Mouse (Mus musculus) intestine, postnatal 0 days (tissue): Measurements from ENCODE around the gene Zfp729b. TPM values are rescaled to one million over a fixed set of nuclear protein-coding genes. Genes with fewer than 3 reads are reported as not detected.

ENCODE experiments used
- ATAC-seq: fragments of 200-750 bp; cut with Nextera tagmentation; 2 replicates; pipeline ENCODE4 v1.8.0; 2017; ENCODE audit warnings: mild to moderate bottlenecking, moderate TSS enrichment, moderate library complexity
- H3K27ac ChIP-seq: fragments of 300-500 bp; sonication (generic); 2 replicates; pipeline ENCODE4 v1.5.1; 2014; ENCODE audit warnings: mild to moderate bottlenecking, low read depth, low read length, moderate library complexity
- H3K27me3 ChIP-seq: fragments of 300-500 bp; sonication (generic); replicated peaks from 2 replicates; pipeline ENCODE4 v1.6.1; 2014; ENCODE audit warnings: low read length, mixed read lengths; ENCODE audit not compliant: control insufficient read depth, insufficient read depth
- H3K36me3 ChIP-seq: fragments of 300-500 bp; sonication (generic); 2 replicates; pipeline ENCODE4 v1.6.1; 2014; ENCODE audit warnings: mild to moderate bottlenecking, moderate library complexity; ENCODE audit not compliant: control insufficient read depth, insufficient read depth
- H3K4me1 ChIP-seq: fragments of 300-500 bp; sonication (generic); replicated peaks from 2 replicates; pipeline ENCODE4 v1.6.1; 2014; ENCODE audit warnings: antibody characterized with exemption, low read length, mixed read lengths; ENCODE audit not compliant: control insufficient read depth, insufficient read depth
- H3K4me2 ChIP-seq: fragments of 300-500 bp; sonication (generic); replicated peaks from 2 replicates; pipeline ENCODE4 v1.6.1; 2014; ENCODE audit warnings: low read depth, mild to moderate bottlenecking, moderate library complexity
- H3K4me3 ChIP-seq: fragments of 300-500 bp; sonication (generic); 2 replicates; pipeline ENCODE4 v1.5.1; 2014; ENCODE audit warnings: low read depth, low read length
- H3K9ac ChIP-seq: fragments of 300-500 bp; sonication (generic); 2 replicates; pipeline ENCODE4 v1.6.1; 2014; ENCODE audit warnings: mild to moderate bottlenecking, low read depth, low read length
- H3K9me3 ChIP-seq: fragments of 300-500 bp; sonication (generic); 2 replicates; pipeline ENCODE4 v1.6.1; 2016; ENCODE audit warnings: mixed run types; ENCODE audit not compliant: control insufficient read depth
- CTCF ChIP-seq: sonication (generic); IDR thresholded peaks from 2 replicates; pipeline ENCODE4 v1.5.1; 2016; ENCODE audit warnings: low read depth, mild to moderate bottlenecking, control low read depth, antibody characterized with exemption, moderate library complexity
- WGBS: fragments of 180-500 bp; shearing (Covaris S2); extraction: QIAGEN DNeasy Blood & Tissue Kit; methylation state at CpG from one replicate; pipeline ENCODE4 v1.1.7; 2014; 5-methylcytosine and 5-hydroxymethylcytosine counted together
- polyA plus RNA-seq: library from polyadenylated mRNA; unstranded; fragments of >200 nt; fragmentation: Nextera tagmentation; extraction: Ambion mirVana; gene quantifications from 2 replicates; pipeline ENCODE4 v1.2.1, GENCODE M21; 2015

Zfp729b gene
- 1.9 and 2.3 TPM in 2 replicates for polyA plus RNA-seq

DNA sequence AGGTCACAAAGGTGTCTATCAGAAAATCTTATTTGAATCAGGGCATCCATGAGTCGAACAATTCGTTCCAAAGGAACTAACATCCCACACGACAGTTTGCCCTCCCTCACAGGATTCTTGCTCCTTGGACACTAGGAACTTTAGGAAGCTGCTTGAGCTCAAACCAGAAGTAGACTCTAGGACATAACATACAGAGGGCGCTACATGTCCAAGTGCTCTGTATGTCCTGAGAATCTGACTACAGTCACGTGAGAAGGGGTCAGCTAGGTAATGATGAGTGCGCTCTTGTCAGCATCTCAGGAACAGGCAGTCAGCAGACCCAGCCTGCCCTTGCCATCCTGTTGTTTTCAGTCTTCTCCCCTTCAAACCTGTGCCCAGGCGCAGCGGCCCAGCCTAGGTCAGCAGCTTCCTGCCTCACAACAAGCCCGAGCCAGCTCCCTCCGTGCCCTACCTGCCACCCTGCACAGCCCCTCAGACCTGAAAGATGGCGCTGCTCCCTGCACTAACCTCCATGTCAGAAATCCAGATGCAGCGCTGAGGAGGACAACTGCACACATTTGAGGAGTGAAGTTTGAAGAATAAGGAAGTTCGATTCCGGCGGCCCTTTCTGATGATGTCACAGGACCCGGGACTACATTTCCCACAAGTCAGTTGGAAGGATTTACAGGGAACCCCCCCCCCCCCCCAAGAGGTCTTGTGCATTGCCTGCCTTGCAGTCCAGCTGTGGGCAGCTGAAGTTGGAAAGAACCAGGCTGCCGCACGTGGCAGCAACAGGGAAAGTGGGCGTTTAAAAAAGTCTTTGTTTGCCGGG lies at the start of gene Zfp729b:
Zfp729b (minus strand) TSS at position 642 of the 811 bp plus-strand sequence.
- Histone ChIP-seq H3K9ac (peak within 1 kb of the TSS; percentile 77), H3K27me3 (no peaks in the 10 kb centered on the region), H3K4me2 (peak within 1 kb of the TSS; percentile 68), H3K36me3 (no peaks in the 10 kb centered on the region), H3K9me3 (no peaks in the 10 kb centered on the region), H3K27ac (peak within 1 kb of the TSS; percentile 90), H3K4me3 (peak within 1 kb of the TSS; percentile 81), H3K4me1 (no peaks in the 10 kb centered on the region)
- TF ChIP-seq CTCF = peak; percentile 77
- peak; percentile 98 for ATAC-seq
- 3% methylated on average over 20 of the region's 20 CpGs for WGBS

DNA sequence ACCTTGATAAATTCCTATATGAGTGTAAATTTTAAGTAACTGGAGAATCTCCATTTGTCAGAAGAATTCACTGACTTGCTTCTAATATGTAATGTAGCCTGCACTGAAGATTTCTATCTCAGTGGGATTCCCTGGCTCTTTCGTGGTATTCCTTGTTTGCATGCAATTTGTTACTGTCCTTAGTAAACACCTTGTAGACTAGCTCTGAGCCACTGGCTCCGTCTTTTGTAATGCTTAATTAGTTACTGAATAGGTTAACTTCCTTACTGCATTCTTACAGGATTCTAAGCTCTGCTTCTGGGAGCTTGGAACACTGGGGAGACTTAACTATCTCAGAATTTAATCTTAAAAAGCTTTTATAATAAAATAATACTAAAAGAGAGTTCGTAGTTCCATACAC lies 43.0 kb upstream of the Zfp729b start:
- no peak for ATAC-seq

DNA sequence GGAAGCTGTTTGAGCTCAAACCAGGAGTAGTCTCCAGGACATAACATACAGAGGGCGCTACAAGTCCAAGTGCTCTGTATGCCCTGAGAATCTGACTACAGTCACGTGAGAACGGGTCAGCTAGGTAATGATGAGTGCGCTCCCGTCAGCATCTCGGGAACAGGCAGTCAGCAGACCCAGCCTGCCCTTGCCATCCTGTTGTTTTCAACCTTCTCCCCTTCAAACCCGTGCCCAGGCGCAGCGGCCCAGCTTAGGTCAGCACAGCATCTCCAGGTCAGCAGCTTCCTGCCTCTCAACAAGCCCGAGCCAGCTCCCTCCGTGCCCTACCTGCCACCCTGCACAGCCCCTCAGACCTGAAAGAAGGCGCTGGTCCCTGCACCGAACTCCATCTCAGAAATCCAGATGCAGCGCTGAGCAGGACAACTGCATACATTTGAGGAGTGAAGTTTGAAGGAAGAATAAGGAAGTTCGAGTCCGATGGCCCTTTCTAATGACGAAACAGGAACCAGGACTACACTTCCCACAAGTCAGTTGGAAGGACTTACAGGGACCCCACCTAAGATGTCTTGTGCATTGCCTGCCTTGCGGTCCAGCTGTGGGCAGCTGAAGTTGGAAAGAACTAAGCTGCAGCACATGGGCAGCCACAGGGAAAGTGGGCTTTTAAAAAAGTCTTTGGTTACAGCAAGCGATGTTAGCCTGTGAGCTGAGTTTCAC lies 27.9 kb upstream of the Zfp729b start, which contains the start of the genes Gm49345 and Zfp729a:
Gm49345 (minus strand) TSS at position 476 of the 714 bp plus-strand sequence.
Zfp729a (minus strand) TSS at position 498 of the 714 bp plus-strand sequence.
- WGBS = 1% methylated on average over 19 of the region's 19 CpGs
- H3K27me3 ChIP-seq = no peaks in the 10 kb centered on the region
- TF ChIP-seq CTCF = peak; percentile 83
- H3K4me2 ChIP-seq = peak within 1 kb of the TSS; percentile 66
- H3K9ac ChIP-seq = peak within 1 kb of the TSS; percentile 78
- H3K27ac ChIP-seq = peak within 1 kb of the TSS; percentile 93
- peak within 1 kb of the TSS; percentile 97 for H3K4me3 ChIP-seq
- no peaks in the 10 kb centered on the region for H3K4me1 ChIP-seq
- no peaks in the 10 kb centered on the region for H3K9me3 ChIP-seq
- no peaks in the 10 kb centered on the region for H3K36me3 ChIP-seq
- ATAC-seq = peak; percentile 99

More for the DNA sequence above, 43.0 kb upstream of the Zfp729b start:
- Histone ChIP-seq H3K27ac (no peak overlapping the region), H3K27me3 (no peaks in the 10 kb centered on the region), H3K9me3 (no peaks in the 10 kb centered on the region), H3K36me3 (no peaks in the 10 kb centered on the region), H3K4me2 (no peak overlapping the region), H3K4me1 (no peaks in the 10 kb centered on the region), H3K4me3 (no peak overlapping the region), H3K9ac (no peak overlapping the region)
- TF ChIP-seq CTCF = no peak
- 47% methylated on average over 3 of the region's 3 CpGs for WGBS

DNA sequence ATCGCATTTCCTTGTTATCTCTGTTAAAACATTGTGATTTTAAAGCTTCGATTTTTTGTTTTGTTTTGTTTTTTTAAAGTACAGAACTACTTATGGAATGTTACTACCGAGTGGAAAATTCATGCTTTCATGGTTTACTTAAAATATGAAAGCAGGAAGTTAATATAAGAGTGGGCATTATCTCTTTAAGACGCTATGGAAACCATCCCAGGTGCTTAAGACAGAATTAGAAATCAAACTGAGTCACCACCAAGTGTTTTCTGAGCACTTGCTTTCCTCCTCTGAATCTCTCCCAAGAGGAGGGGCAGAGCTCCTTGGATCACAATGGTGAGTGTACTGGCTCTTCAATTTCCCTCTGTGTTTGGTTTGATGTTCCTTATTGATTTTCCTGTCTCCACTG lies 601 bp upstream of the Zfp729b start:
- TF ChIP-seq CTCF = no peak
- no peak for ATAC-seq
- no peaks in the 10 kb centered on the region for H3K9me3 ChIP-seq
- peak overlapping the region; percentile 68; the same call in 1 of the 2 replicates for H3K4me2 ChIP-seq
- no peaks in the 10 kb centered on the region for H3K36me3 ChIP-seq
- H3K27ac ChIP-seq = no peak overlapping the region
- H3K4me3 ChIP-seq = no peak overlapping the region
- 80% methylated on average over 4 of the region's 4 CpGs for WGBS
- H3K9ac ChIP-seq = no peak overlapping the region
- H3K27me3 ChIP-seq = no peaks in the 10 kb centered on the region
- H3K4me1 ChIP-seq = no peaks in the 10 kb centered on the region

DNA sequence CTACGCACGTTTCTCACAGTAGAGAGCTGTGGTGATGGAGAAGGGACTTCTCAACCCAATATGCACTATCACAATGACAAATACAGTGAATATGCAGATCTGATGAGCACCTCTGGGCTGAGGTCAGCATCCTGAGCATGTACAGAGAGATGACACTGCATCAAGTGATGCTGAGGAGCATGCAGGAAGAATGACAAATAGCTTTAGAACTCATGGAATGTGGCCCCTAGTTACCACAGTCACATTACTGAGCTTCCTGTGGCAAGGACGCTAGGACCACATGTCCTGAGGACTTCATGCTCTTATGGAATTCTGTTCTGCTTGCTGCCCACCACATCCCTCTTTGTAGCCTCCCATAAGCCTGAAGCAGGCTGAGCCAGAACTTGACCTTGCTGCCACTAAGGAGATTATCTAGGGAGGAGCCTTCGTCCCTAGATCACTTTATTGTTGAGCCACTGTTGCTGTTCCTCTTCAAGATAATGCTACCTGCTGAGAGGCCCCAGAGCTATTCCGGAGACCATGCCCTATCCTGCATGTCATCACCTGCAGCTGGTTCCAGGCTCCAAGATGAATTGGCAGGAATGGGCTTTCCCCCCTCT lies 36.8 kb downstream of the Zfp729b start:
- no peak overlapping the region for H3K27ac ChIP-seq
- no peak overlapping the region for H3K4me3 ChIP-seq
- H3K4me2 ChIP-seq = no peak overlapping the region
- H3K9me3 ChIP-seq = no peaks in the 10 kb centered on the region
- 69% methylated on average over 5 of the region's 5 CpGs for WGBS
- H3K27me3 ChIP-seq = no peaks in the 10 kb centered on the region
- H3K4me1 ChIP-seq = no peaks in the 10 kb centered on the region
- H3K9ac ChIP-seq = no peak overlapping the region
- H3K36me3 ChIP-seq = no peaks in the 10 kb centered on the region
- TF ChIP-seq CTCF = no peak
- ATAC-seq = no peak

DNA sequence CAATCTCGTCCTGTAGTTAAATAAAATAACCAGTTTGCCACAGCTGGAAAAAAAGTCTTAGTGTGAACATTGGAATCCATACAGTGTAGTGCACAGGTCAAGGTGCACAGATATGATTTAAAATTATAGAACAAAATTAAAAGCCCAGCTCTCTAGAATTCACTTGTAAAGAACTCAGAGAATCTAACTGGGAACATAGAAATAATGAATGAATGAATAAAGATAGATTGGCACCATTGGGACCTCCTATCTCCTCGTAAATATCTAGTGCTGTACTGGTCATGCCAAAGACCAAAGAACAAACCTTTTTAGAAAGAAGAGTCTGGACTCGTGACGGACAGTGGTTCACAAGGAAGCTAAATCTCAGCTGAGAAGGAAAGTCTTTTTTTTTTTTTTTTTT lies 55.8 kb downstream of the Zfp729b start, which contains the start of gene Zfp748:
Zfp748 (minus strand) TSS at position 101 of the 400 bp plus-strand sequence.
- Histone ChIP-seq H3K9ac (peak within 1 kb of the TSS; percentile 88), H3K27ac (peak within 1 kb of the TSS; percentile 93), H3K27me3 (no peaks in the 10 kb centered on the region), H3K9me3 (no peaks in the 10 kb centered on the region), H3K4me2 (peak within 1 kb of the TSS; percentile 73), H3K4me3 (peak within 1 kb of the TSS; percentile 89), H3K36me3 (no peaks in the 10 kb centered on the region), H3K4me1 (peaks cover 9% of the 10 kb centered on the region)
- WGBS = 77% methylated on average over 4 of the region's 4 CpGs
- no peak for TF ChIP-seq CTCF
- ATAC-seq = no peak
